Comparison of ENCODE assay signal across 17 mouse cellular contexts in genomic region chr10:90803112-90803511, GRCm38 (mm10).
DNase-seq lines count a peak whose midpoint lies in the region; ATAC-seq and TF ChIP-seq lines count a peak whose summit lies in the region.
"Had no signal": no experiment of that assay in that cellular context is flagged by ENCODE, and none has a peak within 500 bp of the region (broad histone marks: within the 10 kb centered on the region; RNA-seq: fewer than 3 reads in every experiment).

No protein-coding gene starts in this region.

- no peaks in the 10 kb centered on the region for H3K27me3 ChIP-seq in testis, adult 2 months (ENCODE audit: control insufficient read depth, insufficient read depth, low read length)
- H3K27me3 ChIP-seq: embryonic facial prominence, embryonic 12.5 days; limb, embryonic 15.5 days; neural tube, embryonic 12.5 days had no signal

- no peak overlapping the region for H3K4me3 ChIP-seq in layer of hippocampus, adult 2 months
- H3K4me3 ChIP-seq in testis, adult 2 months (ENCODE audit: control insufficient read depth, low read depth, low read length) = no peak overlapping the region
- H3K4me3 ChIP-seq: embryonic facial prominence, embryonic 12.5 days; limb, embryonic 15.5 days; neural tube, embryonic 12.5 days had no signal

- H3K4me1 ChIP-seq in testis, adult 2 months (ENCODE audit: control insufficient read depth, insufficient read depth, low read length) = no peaks in the 10 kb centered on the region
- H3K4me1 ChIP-seq: embryonic facial prominence, embryonic 12.5 days; limb, embryonic 15.5 days; neural tube, embryonic 12.5 days had no signal

- H3K27ac ChIP-seq in layer of hippocampus, adult 2 months = peak overlapping the region; percentile 68
- H3K27ac ChIP-seq in testis, adult 2 months (ENCODE audit: control insufficient read depth, insufficient read depth, low read depth, low read length) = no peak overlapping the region
- H3K27ac ChIP-seq: embryonic facial prominence, embryonic 12.5 days; limb, embryonic 15.5 days; neural tube, embryonic 12.5 days had no signal

- peak; percentile 66 for TF ChIP-seq CTCF in layer of hippocampus, adult 2 months (conservative IDR thresholded peaks at IDR 0.05)
- peak; percentile 13; the same call in 1 of the 2 replicates for TF ChIP-seq CTCF in testis, adult 2 months (IDR thresholded peaks at IDR 0.05; ENCODE audit: control insufficient read depth, insufficient read depth, insufficient replicate concordance, low read depth, low read length)

- no peak for DNase-seq in frontal cortex, postnatal 36 days (ENCODE audit: low spot score in 2 of 2)
- DNase-seq in layer of hippocampus, adult 2 months (ENCODE audit: low spot score in 2 of 2) = peak in 1 of 2 experiments; percentile 39
- DNase-seq in layer of hippocampus, adult 9-10 months (ENCODE audit: low spot score) = no peak
- DNase-seq in testis, postnatal 14 days (ENCODE audit: low spot score) = no peak
- no peak for DNase-seq in urinary bladder, adult 2 months (ENCODE audit: low spot score)
- DNase-seq in thymus, postnatal 36 days = no peak
- DNase-seq: cerebellum, adult 11 months; gastrocnemius, postnatal 14 days; kidney, adult 9 months; lung, adult 18-20 months; thymus, adult 18-20 months had no signal

- TF ChIP-seq POLR2A in testis, adult 2 months (IDR thresholded peaks at IDR 0.05; ENCODE audit: control insufficient read depth, low read depth, low read length) = no peak

- H3K36me3 ChIP-seq in testis, adult 2 months (ENCODE audit: control insufficient read depth, insufficient read depth, low read length) = no peaks in the 10 kb centered on the region
- H3K36me3 ChIP-seq: embryonic facial prominence, embryonic 12.5 days; G1E; limb, embryonic 15.5 days; neural tube, embryonic 12.5 days had no signal

- peak; percentile 56; the same call in 1 of the 2 replicates for ATAC-seq in frontal cortex, adult (ENCODE audit: low TSS enrichment)
